Mouse (Mus musculus): ENCODE data around the gene Rcbtb2.

DNA sequence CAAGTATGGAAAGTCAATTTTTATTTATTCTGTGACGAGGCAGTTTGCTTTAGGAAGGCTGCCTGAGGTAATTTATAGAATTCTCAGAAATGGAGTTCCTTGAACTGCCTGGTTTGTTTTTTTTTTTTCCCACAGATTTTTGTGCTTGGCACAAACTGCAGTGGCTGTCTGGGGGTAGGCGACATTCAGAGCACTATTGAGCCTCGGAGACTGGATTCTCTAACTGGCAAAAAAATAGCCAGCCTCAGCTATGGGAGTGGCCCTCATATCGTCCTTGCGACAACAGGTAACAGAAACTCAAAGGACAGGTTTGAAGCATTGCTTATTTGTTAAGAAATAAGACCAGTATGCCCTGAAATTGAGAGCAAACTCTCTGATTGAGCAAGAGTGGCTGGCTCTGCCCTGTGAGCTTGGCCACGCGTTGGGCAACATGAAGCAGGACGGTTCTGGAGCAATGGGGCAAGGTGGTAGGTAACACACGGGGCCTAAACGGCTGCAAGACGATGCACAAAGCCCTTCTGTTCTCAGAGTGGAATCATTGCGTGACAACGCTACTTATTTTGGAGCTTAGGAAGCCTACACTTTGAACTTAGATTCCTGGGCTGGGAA is 39.5 kb downstream of the Rcbtb2 start:
- TF ChIP-seq POLR2A (IDR thresholded peaks at IDR 0.05; ENCODE audit: borderline replicate concordance, extremely low read depth, insufficient read depth, insufficient read length, poor library complexity, severe bottlenecking) (no peak), CTCF (IDR thresholded peaks at IDR 0.05; ENCODE audit: borderline replicate concordance, extremely low read depth, insufficient read depth, insufficient read length) (no peak)
